Comparison of ENCODE assay signal across 9 mouse cellular contexts in genomic region chr8:105253766-105254151, GRCm38 (mm10). TPM values are rescaled to one million over a fixed set of nuclear protein-coding genes. Genes with fewer than 3 reads are reported as not detected.
DNase-seq lines count a peak whose midpoint lies in the region; ATAC-seq and TF ChIP-seq lines count a peak whose summit lies in the region.
"Had no signal": no experiment of that assay in that cellular context is flagged by ENCODE, and none has a peak within 500 bp of the region (broad histone marks: within the 10 kb centered on the region; RNA-seq: fewer than 3 reads in every experiment).

No protein-coding gene starts in this region.

- H3K4me2 ChIP-seq in heart, embryonic 13.5 days = peak overlapping the region; percentile 100
- peak overlapping the region; percentile 99 for H3K4me2 ChIP-seq in forebrain, embryonic 14.5 days (ENCODE audit: low read length)
- peak overlapping the region; percentile 100 for H3K4me2 ChIP-seq in liver, embryonic 15.5 days

- no peak for DNase-seq in heart, adult 8-10 months (ENCODE audit: low spot score)
- DNase-seq in ES-E14 (ENCODE audit: low read depth, low spot score) = no peak
- DNase-seq in forebrain, embryonic 14.5 days (ENCODE audit: low spot score) = no peak
- no peak for DNase-seq in urinary bladder, postnatal 14 days (ENCODE audit: low spot score)
- no peak for DNase-seq in frontal cortex, postnatal 14 days (ENCODE audit: low spot score in 2 of 2)
- no peak for DNase-seq in embryo, embryonic 9.5 days (ENCODE audit: extremely low spot score)

- WGBS in heart, embryonic 13.5 days = 43% methylated on average over 20 of the region's 20 CpGs
- 35% methylated on average over 20 of the region's 20 CpGs for WGBS in forebrain, embryonic 14.5 days
- 53% methylated on average over 20 of the region's 20 CpGs for WGBS in liver, embryonic 15.5 days (ENCODE audit: insufficient replicate concordance)

- peak overlapping the region; percentile 75 for H3K4me3 ChIP-seq in heart, embryonic 13.5 days
- peak overlapping the region; percentile 6 to 60; a peak in 3 of 4 replicates for H3K4me3 ChIP-seq in ES-E14 (ENCODE audit: insufficient read depth in 1 of 2, low read depth in 1 of 2, low read length in 2 of 2, poor library complexity in 1 of 2, severe bottlenecking in 1 of 2)
- H3K4me3 ChIP-seq in forebrain, embryonic 14.5 days (ENCODE audit: low read depth, low read length) = peak overlapping the region; percentile 52
- H3K4me3 ChIP-seq in liver, embryonic 15.5 days (replicated peaks) = peak overlapping the region; percentile 74

- H3K9me3 ChIP-seq in heart, embryonic 13.5 days = no peaks in the 10 kb centered on the region
- H3K9me3 ChIP-seq in ES-E14 (ENCODE audit: control insufficient read depth, insufficient read depth, low read depth, low read length) = no peaks in the 10 kb centered on the region
- H3K9me3 ChIP-seq in forebrain, embryonic 14.5 days (replicated peaks; ENCODE audit: control insufficient read depth, low read length) = no peaks in the 10 kb centered on the region
- H3K9me3 ChIP-seq in liver, embryonic 15.5 days (replicated peaks) = no peaks in the 10 kb centered on the region

- peak overlapping the region; percentile 89 for H3K9ac ChIP-seq in heart, embryonic 13.5 days
- H3K9ac ChIP-seq in ES-E14 (ENCODE audit: insufficient read depth, low read depth, low read length, poor library complexity, severe bottlenecking) = peak overlapping the region; percentile 36; the same call in 1 of the 2 replicates
- peak overlapping the region; percentile 66; the same call in 1 of the 2 replicates for H3K9ac ChIP-seq in forebrain, embryonic 14.5 days (ENCODE audit: low read length)
- peak overlapping the region; percentile 66; the same call in 1 of the 2 replicates for H3K9ac ChIP-seq in liver, embryonic 15.5 days

- peaks cover 33% of the 10 kb centered on the region for H3K4me1 ChIP-seq in heart, embryonic 13.5 days
- H3K4me1 ChIP-seq in ES-E14 (ENCODE audit: control insufficient read depth in 2 of 2, insufficient read depth in 2 of 2, low read length in 2 of 2, poor library complexity in 1 of 2) = peaks cover 0 to 12% of the 10 kb centered on the region in 2 experiments; a peak in 2 of 4 replicates
- H3K4me1 ChIP-seq in forebrain, embryonic 14.5 days (ENCODE audit: control insufficient read depth, insufficient read depth, low read length) = peaks cover 5% of the 10 kb centered on the region; the same call in 1 of the 2 replicates
- H3K4me1 ChIP-seq in liver, embryonic 15.5 days (replicated peaks) = peaks cover 43% of the 10 kb centered on the region

- H3K36me3 ChIP-seq in heart, embryonic 13.5 days = peaks cover 48% of the 10 kb centered on the region
- H3K36me3 ChIP-seq in ES-E14 (ENCODE audit: control insufficient read depth, insufficient read depth, low read length, poor library complexity, severe bottlenecking) = peaks cover 40% of the 10 kb centered on the region
- peaks cover 36% of the 10 kb centered on the region for H3K36me3 ChIP-seq in forebrain, embryonic 14.5 days (ENCODE audit: control insufficient read depth, insufficient read depth, low read length)
- peaks cover 50% of the 10 kb centered on the region for H3K36me3 ChIP-seq in liver, embryonic 15.5 days (replicated peaks)

- in situ Hi-C loops in ES-E14 (cut with MboI; ENCODE audit: low sequenced_read_pairs in 2 of 2, unreplicated experiment in 2 of 2) = loop anchor here in 1 of 2 experiments (25.0 kb wide), 1 partner anchor 616 kb away; the partner anchor contains the start of genes Ciao2b and Rrad

- no peak overlapping the region for H3K27ac ChIP-seq in heart, embryonic 13.5 days (replicated peaks)
- no peak overlapping the region for H3K27ac ChIP-seq in ES-E14 (ENCODE audit: insufficient read depth, low read depth, low read length, poor library complexity, severe bottlenecking)
- no peak overlapping the region for H3K27ac ChIP-seq in forebrain, embryonic 14.5 days (ENCODE audit: low read depth, low read length)
- peak overlapping the region; percentile 84; the same call in 1 of the 2 replicates for H3K27ac ChIP-seq in liver, embryonic 15.5 days (replicated peaks)

- peaks cover 30% of the 10 kb centered on the region for H3K27me3 ChIP-seq in heart, embryonic 13.5 days (replicated peaks)
- H3K27me3 ChIP-seq in forebrain, embryonic 14.5 days (replicated peaks; ENCODE audit: control insufficient read depth, insufficient read depth, low read length) = peaks cover 19% of the 10 kb centered on the region
- H3K27me3 ChIP-seq in liver, embryonic 15.5 days = peaks cover 36% of the 10 kb centered on the region
- H3K27me3 ChIP-seq: CH12.LX had no signal

- no peak for ATAC-seq in heart, embryonic 13.5 days (ENCODE audit: extremely low read depth, insufficient number of reproducible peaks, low FRiP score, low TSS enrichment)
- ATAC-seq in forebrain, embryonic 14.5 days = peak; percentile 51
- no peak for ATAC-seq in liver, embryonic 15.5 days (ENCODE audit: insufficient read depth)

TF ChIP-seq in ES-E14, 5 proteins besides CTCF, POLR2A, EP300 and RAD21:
- TF ChIP-seq CHD2 (IDR thresholded peaks at IDR 0.05; ENCODE audit: low read depth, low read length) = no peak
- TF ChIP-seq HCFC1 (IDR thresholded peaks at IDR 0.05; ENCODE audit: borderline replicate concordance, insufficient read depth, low read length) = no peak
- TF ChIP-seq MAFK (IDR thresholded peaks at IDR 0.05; ENCODE audit: insufficient read depth, low read depth, low read length) = no peak
- TF ChIP-seq ZNF384 (IDR thresholded peaks at IDR 0.05; ENCODE audit: low read depth, low read length) = no peak
- no peak for TF ChIP-seq ZC3H11A (IDR thresholded peaks at IDR 0.05; ENCODE audit: borderline replicate concordance, low read depth, low read length)

RNA-seq across cellular contexts. Expression of gene B3gnt9, which starts 1.2 kb away (rescaled TPM):
- polyA plus RNA-seq in heart, embryonic 13.5 days (2015; fragmentation: Nextera tagmentation; extraction: Ambion mirVana) = 11.8 and 14.5 TPM in 2 replicates
- 1 to 10 TPM; 2.5 to 3.8 (median 3.4) TPM for total RNA-seq in heart, adult 8-10 months (2022)
- total RNA-seq in ES-E14 (2012; rRNA removed) = 2.5 and 2.8 TPM in 2 replicates
- 3.1 and 4.1 TPM in 2 replicates for polyA plus RNA-seq in forebrain, embryonic 14.5 days (2014; fragmentation: Nextera tagmentation; extraction: Ambion mirVana)
- 2.3 and 2.4 TPM in 2 replicates for polyA plus RNA-seq in liver, embryonic 15.5 days (2015; fragmentation: Nextera tagmentation; extraction: Ambion mirVana)

RNA-seq across cellular contexts. Expression of gene Tradd, which starts 10.7 kb away (rescaled TPM):
- polyA plus RNA-seq in heart, embryonic 13.5 days (2015; fragmentation: Nextera tagmentation; extraction: Ambion mirVana) = 18.3 and 18.8 TPM in 2 replicates
- 1 to 10 TPM; 3.7 to 5.7 (median 5.2) TPM for total RNA-seq in heart, adult 8-10 months (2022)
- 6.2 and 7.6 TPM in 2 replicates for total RNA-seq in ES-E14 (2012; rRNA removed)
- 14.8 and 21.8 TPM in 2 replicates for polyA plus RNA-seq in forebrain, embryonic 14.5 days (2014; fragmentation: Nextera tagmentation; extraction: Ambion mirVana)
- 14.9 and 15.5 TPM in 2 replicates for polyA plus RNA-seq in liver, embryonic 15.5 days (2015; fragmentation: Nextera tagmentation; extraction: Ambion mirVana)

RNA-seq across cellular contexts. Expression of gene Fbxl8, which starts 10.7 kb away (rescaled TPM):
- 3.2 and 3.3 TPM in 2 replicates for polyA plus RNA-seq in heart, embryonic 13.5 days (2015; fragmentation: Nextera tagmentation; extraction: Ambion mirVana)
- total RNA-seq in heart, adult 8-10 months (2022) = 1 to 10 TPM; 2.0 to 2.6 (median 2.5) TPM
- 1.2 and 2.3 TPM in 2 replicates for total RNA-seq in ES-E14 (2012; rRNA removed)
- 0.50 and 0.85 TPM in 2 replicates for polyA plus RNA-seq in forebrain, embryonic 14.5 days (2014; fragmentation: Nextera tagmentation; extraction: Ambion mirVana)
- 1.2 and 1.3 TPM in 2 replicates for polyA plus RNA-seq in liver, embryonic 15.5 days (2015; fragmentation: Nextera tagmentation; extraction: Ambion mirVana)

RNA-seq across cellular contexts. Expression of gene Hsf4, which starts 15.8 kb away (rescaled TPM):
- 0.15 TPM in 1 of 2 replicates, not detected in the other for polyA plus RNA-seq in heart, embryonic 13.5 days (2015; fragmentation: Nextera tagmentation; extraction: Ambion mirVana)
- total RNA-seq in heart, adult 8-10 months (2022) = 1 to 10 TPM; 3.3 to 5.0 (median 4.5) TPM
- 0.21 and 0.45 TPM in 2 replicates for total RNA-seq in ES-E14 (2012; rRNA removed)
- 0.14 and 0.37 TPM in 2 replicates for polyA plus RNA-seq in forebrain, embryonic 14.5 days (2014; fragmentation: Nextera tagmentation; extraction: Ambion mirVana)
- polyA plus RNA-seq in liver, embryonic 15.5 days (2015; fragmentation: Nextera tagmentation; extraction: Ambion mirVana) = not detected in 2 replicates

RNA-seq across cellular contexts. Expression of gene Nol3, which starts 22.2 kb away (rescaled TPM):
- polyA plus RNA-seq in heart, embryonic 13.5 days (2015; fragmentation: Nextera tagmentation; extraction: Ambion mirVana) = 2.5 and 2.7 TPM in 2 replicates
- 10 to 100 TPM; 23.7 to 28.3 (median 27.1) TPM for total RNA-seq in heart, adult 8-10 months (2022)
- total RNA-seq in ES-E14 (2012; rRNA removed) = 0.85 and 1.0 TPM in 2 replicates
- 2.9 and 3.0 TPM in 2 replicates for polyA plus RNA-seq in forebrain, embryonic 14.5 days (2014; fragmentation: Nextera tagmentation; extraction: Ambion mirVana)
- polyA plus RNA-seq in liver, embryonic 15.5 days (2015; fragmentation: Nextera tagmentation; extraction: Ambion mirVana) = 0.22 and 0.30 TPM in 2 replicates

Comparison
In these comparisons a context has a peak if more than half of its experiments do, and no peak if none do; other contexts are left out.
1. H3K9ac ChIP-seq: peak in every context shown above with its lines; median percentile 89 in heart, embryonic 13.5 days; 66 in forebrain, embryonic 14.5 days; 66 in liver, embryonic 15.5 days; 36 in ES-E14.